Mouse (Mus musculus): Measurements from ENCODE around the gene Itga5. TPM values are rescaled to one million over a fixed set of nuclear protein-coding genes. Genes with fewer than 3 reads are reported as not detected.

The Itga5 gene
- total RNA-seq, 1 experiment from 2014 or later, result 15.2 TPM

DNA sequence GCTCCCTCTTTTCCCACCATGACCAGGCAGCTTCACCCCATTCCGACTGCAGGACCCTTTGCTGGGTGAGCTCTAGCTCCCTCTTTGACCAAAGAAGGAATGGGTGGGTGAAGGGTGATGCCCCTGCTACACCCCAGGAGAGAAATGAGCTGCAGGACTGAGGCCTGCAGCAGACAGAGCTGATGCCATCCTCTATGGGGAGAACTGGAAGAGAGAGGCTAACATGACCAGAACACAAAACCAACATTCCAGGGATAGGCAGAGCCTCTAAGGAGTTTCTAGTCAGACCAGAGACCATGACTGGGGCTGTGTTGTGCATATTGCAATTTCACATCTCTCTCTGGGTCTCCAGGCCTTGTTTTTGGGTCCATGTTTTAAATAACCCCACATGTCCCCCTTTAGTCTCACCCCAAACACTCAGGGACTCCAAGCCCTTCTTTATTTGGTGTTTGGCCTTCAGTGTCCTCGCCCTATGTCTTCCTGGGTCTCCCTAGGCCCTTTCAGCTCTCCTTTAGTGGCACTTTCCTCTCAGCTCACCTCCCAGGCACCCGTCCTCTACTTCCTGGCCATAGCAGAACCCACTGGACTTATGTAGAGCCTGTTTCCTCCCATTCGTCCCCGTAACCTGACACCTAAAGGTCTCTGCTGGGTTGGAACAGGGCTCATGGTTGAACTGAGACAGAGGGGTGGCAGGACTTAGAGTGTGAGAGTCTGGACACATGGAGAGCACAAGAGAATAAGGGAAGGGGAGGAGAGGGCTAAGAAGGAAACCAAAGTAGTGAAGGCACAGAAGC is 64.8 kb downstream of the Itga5 start:
- ATAC-seq (ENCODE audit: extremely low read depth, insufficient number of reproducible peaks, low FRiP score, poor library complexity, severe bottlenecking), result no peak

DNA sequence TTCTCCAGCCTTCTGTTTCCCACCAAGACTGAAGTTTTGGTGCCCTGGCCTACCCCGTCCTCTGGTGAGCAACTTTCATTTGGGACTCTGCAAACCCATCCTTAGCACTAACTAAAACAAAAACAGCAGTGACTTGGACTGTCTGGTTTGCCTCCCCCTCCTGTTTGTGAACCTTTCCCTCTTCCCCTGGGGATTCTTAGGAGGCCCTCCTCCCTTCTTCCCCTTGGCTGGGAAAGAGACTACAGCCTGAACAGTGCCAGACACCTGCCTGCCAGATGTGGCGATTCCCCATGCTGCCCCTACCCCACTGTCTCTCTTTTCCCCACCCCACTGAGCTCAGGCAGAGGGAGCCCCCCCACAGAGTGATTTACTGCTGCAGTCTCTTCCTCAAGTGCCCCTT is 65.5 kb downstream of the Itga5 start:
- ATAC-seq (ENCODE audit: extremely low read depth, insufficient number of reproducible peaks, low FRiP score, poor library complexity, severe bottlenecking), result no peak

DNA sequence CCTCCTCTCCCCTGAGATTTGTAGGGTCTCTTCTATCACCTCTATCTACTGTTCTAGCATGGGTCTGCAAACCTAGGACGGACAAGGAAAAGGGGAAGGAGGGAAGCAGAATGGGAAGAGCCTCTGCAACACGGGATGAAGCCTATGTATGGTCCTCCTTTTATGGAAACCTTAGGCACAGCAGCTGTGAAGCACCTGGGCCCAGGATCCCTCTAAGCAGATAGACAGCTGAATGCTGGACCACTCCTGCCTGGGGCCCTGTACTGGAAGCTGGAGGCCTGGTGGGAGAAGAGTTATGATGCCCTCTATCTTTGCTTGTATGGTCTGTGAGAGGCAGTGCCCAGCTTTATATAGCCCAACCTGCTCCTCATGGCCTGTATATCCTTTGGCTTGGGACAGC is 66.0 kb downstream of the Itga5 start:
- ATAC-seq (ENCODE audit: extremely low read depth, insufficient number of reproducible peaks, low FRiP score, poor library complexity, severe bottlenecking), result no peak

DNA sequence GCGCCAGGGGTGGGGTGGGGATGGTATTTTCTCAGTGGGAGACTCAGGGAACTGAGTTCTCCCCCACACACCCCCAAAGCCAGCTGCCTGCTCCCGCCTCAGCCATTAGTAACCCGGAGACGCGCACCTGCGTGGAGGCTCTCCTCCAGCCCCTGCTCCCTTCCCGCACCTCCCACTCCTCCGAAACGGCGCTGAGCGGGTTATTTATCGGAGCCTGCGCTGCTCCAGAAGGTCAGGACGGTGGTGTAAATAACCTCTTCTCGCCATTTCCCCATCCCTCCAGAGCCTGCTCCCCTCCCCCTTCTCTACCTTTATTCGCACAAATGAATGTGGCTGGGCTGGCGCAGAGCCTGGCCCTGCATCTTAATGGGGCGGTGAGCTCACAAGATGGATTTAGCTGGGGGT is 66.5 kb downstream of the Itga5 start:
- ATAC-seq (ENCODE audit: extremely low read depth, insufficient number of reproducible peaks, low FRiP score, poor library complexity, severe bottlenecking), result no peak

DNA sequence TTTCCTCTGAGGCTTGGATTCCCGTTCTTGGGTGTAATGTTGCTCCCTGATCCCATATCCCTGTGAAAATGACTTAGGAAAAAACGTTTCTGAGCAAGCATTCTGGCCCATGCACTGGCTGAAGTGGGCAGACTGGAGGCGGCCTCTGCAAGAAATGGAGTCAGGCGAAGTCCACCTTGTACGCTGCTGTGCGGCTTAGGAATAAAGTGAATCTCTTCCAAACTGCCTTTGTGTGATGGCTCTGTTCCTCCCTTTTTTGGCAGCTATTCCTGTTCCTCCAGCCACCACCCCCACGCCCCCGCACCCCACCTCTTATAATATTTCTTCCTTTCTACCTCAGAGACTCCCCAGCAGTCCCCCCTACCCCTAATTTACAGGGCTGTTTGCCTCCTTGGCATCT is 66.9 kb downstream of the Itga5 start:
- no peak for ATAC-seq (ENCODE audit: extremely low read depth, insufficient number of reproducible peaks, low FRiP score, poor library complexity, severe bottlenecking)

DNA sequence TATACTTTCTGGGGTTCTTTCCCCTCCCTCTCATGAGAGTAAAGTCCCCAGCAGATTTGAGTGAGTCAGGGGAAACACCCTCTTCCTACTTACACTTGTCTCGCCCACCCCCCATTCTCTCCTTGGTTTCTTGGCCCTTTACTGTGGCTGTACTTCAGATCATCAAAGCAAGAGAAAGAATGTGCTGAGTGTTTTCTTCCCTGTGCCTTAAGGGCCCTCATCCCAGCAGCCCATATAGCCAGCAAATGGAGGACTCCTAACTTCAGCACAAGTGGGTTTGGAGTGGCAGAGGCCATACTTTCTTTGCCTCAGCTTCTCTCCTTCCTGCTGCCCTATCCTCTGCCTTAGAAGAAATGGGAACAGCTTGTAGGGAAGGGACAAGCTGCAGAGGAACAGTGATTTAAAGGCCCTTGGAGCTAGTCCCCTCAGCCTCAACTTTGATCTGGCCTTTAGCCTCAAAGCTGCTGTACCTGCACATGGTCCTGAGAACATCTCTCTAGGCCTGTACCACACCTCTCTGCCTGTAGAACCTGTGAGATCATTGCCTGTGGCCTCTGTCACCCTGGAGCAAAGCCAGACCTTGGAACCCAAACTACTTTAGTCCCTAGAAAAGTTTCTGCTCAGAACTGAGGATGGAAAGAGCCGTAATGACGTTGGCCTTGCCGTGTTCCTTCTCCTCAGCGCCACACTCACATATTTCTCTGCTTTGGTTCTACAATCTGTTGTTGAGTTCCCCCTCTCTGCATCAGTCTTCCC is 67.5 kb downstream of the Itga5 start:
- ATAC-seq (ENCODE audit: extremely low read depth, insufficient number of reproducible peaks, low FRiP score, poor library complexity, severe bottlenecking), result no peak

DNA sequence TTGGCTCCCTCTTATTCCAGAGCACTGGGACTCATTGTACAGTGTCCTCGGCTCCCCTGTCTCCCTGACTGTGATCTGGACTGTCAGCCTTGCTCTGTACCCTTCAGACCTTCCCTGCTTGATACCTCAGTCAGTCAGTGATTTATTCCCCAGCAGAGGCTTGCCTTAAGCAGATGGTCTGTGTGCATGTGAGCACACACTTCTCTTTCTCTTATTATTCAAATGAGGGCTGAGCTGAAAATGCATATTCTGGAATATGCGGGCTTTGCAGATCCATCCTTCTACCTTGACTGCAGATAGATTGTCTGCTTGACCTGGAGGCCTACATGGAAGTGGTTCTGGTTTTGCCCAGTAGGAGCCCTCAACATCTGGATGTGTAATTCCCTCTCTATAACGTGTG is 68.5 kb downstream of the Itga5 start:
- ATAC-seq (ENCODE audit: extremely low read depth, insufficient number of reproducible peaks, low FRiP score, poor library complexity, severe bottlenecking), result no peak

DNA sequence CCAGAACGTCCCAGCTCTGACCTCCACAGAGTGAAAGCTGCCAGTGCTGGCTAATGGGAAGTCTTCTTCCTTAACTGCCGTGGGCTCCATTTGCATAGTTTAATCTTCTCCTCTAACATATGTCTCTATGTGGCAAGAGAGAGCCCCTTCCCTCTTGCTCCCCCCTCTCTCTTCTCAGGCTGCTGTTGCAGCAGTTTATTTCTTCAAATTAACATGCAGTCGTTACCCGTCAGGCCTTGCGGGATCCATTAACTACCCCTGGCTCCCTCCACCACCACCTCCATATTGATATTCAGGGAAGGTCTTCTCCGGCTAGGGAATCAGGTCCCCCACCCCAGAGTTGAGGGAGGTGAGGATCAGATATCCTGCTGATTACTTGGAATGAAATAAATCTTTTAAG is 69.2 kb downstream of the Itga5 start:
- ATAC-seq (ENCODE audit: extremely low read depth, insufficient number of reproducible peaks, low FRiP score, poor library complexity, severe bottlenecking), result no peak

DNA sequence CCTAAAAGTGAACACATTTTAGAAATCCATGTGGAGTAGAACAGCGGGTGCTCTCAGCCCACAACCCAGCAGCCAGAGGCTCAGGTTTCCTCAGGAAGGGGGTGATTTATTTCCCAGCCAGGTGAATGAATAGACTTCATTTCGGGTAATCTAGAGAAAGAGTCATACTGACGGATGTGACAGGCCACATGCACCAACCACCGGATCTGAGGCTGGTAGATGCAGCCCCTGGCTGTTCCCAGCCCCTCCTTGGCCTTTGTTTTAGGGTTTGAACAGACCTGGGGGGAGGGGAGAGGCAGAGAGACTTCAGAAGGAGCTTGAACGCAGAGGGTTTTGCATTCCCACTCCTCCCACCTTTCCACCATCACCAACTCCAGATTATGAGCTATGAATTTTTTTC is 70.7 kb downstream of the Itga5 start:
- ATAC-seq (ENCODE audit: extremely low read depth, insufficient number of reproducible peaks, low FRiP score, poor library complexity, severe bottlenecking), result no peak

DNA sequence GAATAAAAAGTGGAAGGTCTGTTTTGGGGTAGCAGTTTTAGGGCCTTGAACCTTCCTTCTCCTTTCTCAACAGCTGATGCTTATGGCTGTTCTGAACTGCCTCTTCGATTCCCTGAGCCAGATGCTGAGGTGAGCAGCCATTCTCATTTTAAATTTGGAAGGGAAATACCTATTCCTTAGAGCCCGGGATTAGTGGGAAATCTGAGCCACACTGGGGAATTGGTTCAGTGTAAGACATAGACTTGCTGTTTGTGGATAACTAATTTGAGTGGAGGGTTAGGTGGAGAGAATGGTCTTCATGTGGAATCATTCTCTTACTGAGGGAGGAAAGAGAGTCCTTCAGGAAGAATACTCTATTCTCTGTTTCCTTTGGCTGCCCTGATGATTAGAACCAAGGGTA is 71.9 kb downstream of the Itga5 start:
- ATAC-seq (ENCODE audit: extremely low read depth, insufficient number of reproducible peaks, low FRiP score, poor library complexity, severe bottlenecking), result no peak

Other genes with a start within 250 kb of the Itga5 start
- 5.5 and 8.1 TPM in 2 replicates for gene Smug1, start 199.7 kb downstream of the Itga5 start, total RNA-seq (2017)
- gene Cbx5, start 126.9 kb downstream of the Itga5 start, total RNA-seq (2017), result 22.6 and 25.5 TPM in 2 replicates
- 345 and 352 TPM in 2 replicates for gene Hnrnpa1, start 126.3 kb downstream of the Itga5 start, total RNA-seq (2017)
- 195 and 199 TPM in 2 replicates for gene Nfe2, start 108.4 kb downstream of the Itga5 start, total RNA-seq (2017)
- gene Copz1, start 94.0 kb downstream of the Itga5 start, total RNA-seq (2017), result 47.4 and 48.1 TPM in 2 replicates
- gene Gpr84, start 56.2 kb downstream of the Itga5 start, total RNA-seq (2017), result 0.49 TPM in 1 of 2 replicates, not detected in the other
- 1.9 and 3.1 TPM in 2 replicates for gene Zfp385a, start 26.7 kb downstream of the Itga5 start, total RNA-seq (2017)
- 1.1 TPM in 1 of 2 replicates, not detected in the other for gene Gtsf1, start 63.7 kb upstream of the Itga5 start, total RNA-seq (2017)
- gene Gtsf2, start 81.7 kb upstream of the Itga5 start, total RNA-seq (2017), result not detected in 2 replicates
- 360 and 385 TPM in 2 replicates for gene Nckap1l, start 87.0 kb upstream of the Itga5 start, total RNA-seq (2017)
- gene Pde1b, start 136.3 kb upstream of the Itga5 start, total RNA-seq (2017), result 68.0 and 76.0 TPM in 2 replicates
- gene Ppp1r1a, start 171.2 kb upstream of the Itga5 start, total RNA-seq (2017), result not detected in 2 replicates
- not detected in 2 replicates for gene Glycam1, start 198.3 kb upstream of the Itga5 start, total RNA-seq (2017)

Data from neutrophil, adult 5-6 weeks (primary cell).